Mouse (Mus musculus) spleen, adult 12 weeks (tissue): ENCODE data around the gene Smagp.

Source experiments
- DNase-seq: peaks from one replicate; pipeline ENCODE4 v3.0.0; 2022; ENCODE audit warnings: low spot score

Smagp gene

DNA sequence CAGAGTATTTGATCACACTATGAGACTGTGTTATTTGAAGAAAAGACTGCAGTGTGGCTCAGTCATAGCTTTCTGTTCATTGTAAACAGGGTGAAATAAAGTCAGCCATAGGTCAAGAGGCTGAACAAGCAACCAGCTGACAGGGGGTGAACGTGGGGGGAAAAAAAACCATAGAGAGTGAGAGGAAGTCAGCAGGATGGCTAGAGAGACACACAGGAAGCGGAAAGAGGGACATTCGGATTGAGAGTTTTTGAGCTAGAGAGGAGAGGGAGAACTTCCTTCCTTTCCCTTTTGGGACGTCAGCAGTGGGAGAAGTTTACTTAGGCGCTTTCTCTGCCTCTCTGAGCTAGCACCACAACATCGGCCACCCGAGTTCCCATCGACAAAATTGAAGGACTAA is 46.3 kb downstream of the Smagp start:
- DNase-seq = no peak

DNA sequence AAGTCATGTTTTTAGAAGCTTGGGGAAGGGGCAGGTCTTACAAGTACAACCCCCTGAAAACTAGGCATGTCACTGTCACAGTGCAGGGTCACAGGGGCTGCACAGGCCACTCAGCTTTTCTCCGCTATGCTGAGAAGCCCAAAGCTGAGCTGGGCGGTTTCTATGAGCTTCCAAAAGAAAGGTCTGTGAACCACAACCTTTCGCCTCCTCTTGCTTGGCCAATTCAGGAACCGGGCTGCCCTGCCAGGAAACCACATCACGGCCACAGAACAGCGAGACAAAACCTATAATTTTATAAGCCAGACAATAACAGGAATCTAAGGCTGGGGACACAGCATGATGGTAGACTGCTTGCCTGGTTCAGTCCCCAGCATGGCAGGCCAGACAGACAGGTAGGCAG is 48.4 kb downstream of the Smagp start:
- DNase-seq = no peak

DNA sequence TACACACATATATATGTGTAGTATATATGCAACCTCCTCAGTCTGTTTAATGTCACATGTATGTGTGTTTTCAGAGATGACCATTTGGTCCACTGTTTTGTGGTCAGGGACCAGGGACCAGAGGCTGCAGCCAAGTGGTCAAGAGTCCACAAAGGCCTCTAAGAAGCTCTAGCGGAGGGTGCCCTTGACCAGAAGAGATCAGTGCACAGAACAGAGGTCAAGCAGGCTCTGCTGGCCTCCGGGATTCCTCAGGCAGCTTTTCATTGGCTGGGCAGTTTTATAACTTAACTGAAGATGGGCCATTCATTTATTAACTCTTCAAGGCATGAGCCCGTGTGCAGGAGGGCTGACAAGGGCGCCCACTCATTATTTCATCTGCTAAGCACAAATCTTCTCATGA is 49.6 kb downstream of the Smagp start:
- no peak for DNase-seq

DNA sequence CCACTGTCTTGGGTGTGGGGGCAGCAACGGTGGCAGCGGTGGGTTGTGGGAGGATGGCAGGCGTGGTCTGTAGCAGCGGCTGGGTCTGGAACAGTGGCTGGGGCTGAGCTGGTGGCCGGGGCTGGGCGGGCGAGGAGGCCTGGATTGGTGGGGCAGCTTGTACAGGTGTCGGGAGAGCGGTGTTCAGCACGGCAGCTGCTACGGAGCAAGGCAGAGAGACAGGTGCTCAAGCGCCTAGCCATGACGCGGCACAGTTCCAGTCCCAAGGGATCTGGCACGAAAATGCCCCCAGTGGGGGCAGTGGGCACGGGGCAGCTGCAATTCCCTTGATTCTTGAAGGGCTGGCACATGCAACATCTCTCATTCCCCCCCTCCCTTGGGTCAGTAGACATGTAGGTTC is 50.8 kb downstream of the Smagp start:
- no peak for DNase-seq

DNA sequence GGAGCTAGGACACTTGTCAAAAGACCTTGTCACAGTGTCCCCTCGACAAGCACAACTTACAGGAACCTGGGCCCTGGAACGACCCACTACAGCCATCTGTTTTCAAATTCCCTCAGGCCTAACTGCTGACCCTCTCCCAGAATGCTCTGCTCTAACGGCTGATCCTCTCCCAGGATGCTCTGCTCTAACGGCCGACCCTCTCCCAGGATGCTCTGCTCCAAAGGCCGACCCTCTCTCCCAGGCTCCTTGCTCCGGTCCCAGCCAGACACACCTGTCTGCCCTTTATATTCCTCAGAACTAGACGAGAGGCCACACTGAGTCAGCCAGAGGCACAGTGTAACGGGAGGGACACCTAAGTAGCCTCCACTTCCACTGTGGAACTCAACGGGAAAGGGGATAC is 56.6 kb downstream of the Smagp start:
- DNase-seq = no peak

DNA sequence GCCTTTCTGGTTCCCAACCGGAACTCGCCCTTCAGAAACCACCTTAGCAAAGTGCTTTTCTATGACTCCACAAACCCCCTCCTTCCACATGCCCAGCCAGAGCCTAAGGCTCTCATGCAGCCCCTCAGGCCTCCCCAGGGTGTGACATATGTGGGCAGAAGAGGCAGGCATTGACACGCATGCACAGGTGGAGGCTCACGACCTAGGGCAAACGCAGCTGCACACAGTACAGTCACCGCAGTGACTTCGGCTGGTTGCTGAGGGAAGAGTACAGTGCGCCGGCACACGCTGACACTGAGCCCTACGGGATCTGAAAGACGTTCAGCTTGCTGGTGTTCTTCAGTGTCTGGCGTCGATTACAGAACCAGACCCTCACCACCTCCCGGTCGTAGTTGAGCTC is 58.8 kb downstream of the Smagp start:
- DNase-seq = no peak

DNA sequence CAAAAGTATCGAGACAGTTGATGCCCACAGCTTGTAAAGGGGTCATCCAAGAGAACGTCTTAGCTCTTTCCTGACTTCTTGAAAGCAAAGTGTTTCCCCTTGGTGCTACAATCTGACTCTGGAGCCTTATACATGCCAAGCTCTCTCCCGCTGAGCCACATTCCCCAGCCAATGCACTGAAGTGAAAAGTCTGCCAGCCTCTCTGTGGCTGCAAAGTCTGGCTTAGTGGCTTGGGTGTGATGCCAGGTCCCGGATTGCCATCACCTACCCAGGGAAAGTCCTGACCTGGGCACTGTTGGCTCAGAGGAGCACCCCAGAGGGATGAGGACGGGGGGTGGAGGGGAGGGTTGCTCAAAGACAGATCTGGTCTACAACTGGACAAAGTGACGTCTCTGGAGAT is 59.9 kb downstream of the Smagp start:
- DNase-seq = no peak

DNA sequence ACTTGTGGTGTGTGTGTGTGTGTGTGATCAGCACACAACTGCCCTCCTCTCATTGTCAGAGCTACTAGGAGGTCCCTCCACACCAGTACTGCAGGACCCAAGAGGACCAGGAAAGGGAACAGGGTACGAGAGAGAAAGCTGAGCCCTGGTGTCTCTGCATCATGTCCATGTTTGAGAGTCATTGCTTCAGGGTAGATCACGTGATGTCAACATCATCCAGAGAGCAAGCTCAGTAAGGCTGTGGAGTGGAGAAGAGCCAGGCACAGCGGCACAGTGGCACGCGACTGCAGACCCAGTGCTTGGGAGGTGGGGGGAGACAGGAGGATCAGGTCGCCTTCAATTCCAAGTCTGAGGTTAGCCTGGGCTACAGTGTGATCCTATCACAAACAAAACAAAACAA is 60.3 kb downstream of the Smagp start:
- DNase-seq = no peak

DNA sequence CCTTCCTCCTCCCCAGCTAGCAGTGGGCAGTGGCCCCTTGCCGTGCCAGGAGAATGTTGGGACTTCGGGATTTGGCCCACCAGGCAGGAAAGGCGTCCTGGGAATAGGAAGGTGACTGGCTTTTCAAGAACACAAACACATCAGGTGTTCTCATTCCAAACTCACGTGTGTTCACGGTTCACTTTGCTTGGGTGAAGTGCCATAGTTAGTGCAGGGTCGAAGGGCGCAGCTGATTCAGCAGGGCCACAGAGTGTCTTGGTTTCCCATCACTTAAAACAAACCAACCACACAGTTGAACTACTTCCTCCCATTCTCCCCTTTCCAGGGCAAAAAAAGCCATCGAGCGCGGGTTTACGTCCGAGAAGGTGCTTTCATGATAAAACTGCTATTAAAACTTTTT is 61.4 kb downstream of the Smagp start:
- DNase-seq = no peak

DNA sequence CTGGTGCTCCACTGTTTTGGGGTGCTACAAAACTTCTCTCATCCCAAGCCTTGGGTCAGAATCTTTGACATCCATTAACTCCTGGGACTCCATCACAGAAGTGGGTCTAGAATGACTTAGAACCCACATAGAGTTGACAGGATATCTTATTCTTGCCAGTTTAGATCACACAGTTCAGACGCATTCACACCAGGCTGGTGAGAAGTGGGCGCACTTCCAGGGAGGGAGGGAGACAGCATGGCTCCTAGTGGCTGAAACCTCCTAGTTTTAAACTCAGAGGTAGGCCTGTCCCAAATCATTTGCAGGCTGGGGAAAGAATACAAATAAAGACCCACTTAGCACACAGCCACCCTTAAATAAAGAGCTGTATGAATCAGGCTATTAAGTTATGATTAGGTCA is 62.4 kb downstream of the Smagp start:
- DNase-seq = no peak

DNA sequence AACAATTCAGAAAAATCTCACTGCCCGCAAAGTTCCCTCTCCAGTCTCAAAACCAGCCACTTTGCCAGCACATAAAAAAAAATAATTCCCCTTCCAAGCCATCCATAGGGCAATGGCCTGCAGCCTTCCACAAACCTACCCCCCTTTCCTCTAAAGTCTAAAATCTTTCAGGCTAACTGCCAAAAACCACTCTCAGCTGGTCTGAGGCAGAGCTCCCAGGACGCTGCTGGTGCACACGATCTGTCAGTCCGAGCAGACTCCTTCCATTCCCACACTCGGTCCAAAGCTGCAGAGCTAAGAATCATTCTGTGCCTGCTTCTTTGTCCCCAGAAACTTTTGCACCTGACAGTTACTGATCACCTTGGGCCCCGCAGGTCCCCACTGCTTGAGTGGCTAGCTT is 62.8 kb downstream of the Smagp start:
- no peak for DNase-seq
